Mouse (Mus musculus) limb, embryonic 15.5 days (tissue): ENCODE measurements around the gene Stk4. TPM values are rescaled to one million over a fixed set of nuclear protein-coding genes. Genes with fewer than 3 reads are reported as not detected.

ENCODE experiments used
- ATAC-seq: fragments of 200-750 bp; cut with Nextera tagmentation; 2 replicates; pipeline ENCODE4 v1.8.0; 2017; ENCODE audit warnings: low read depth, moderate TSS enrichment; ENCODE audit not compliant: insufficient number of reproducible peaks, low FRiP score, low TSS enrichment
- H3K27ac ChIP-seq: fragments of 300-500 bp; sonication (generic); 2 replicates; pipeline ENCODE4 v1.5.1; 2015; ENCODE audit warnings: moderate library complexity, mild to moderate bottlenecking, inconsistent platforms
- H3K27me3 ChIP-seq: fragments of 300-500 bp; sonication (generic); 2 replicates; pipeline ENCODE4 v1.6.1; 2015; ENCODE audit warnings: inconsistent platforms
- H3K36me3 ChIP-seq: fragments of 300-500 bp; sonication (generic); 2 replicates; pipeline ENCODE4 v1.6.1; 2015; ENCODE audit warnings: inconsistent platforms
- H3K4me1 ChIP-seq: fragments of 300-500 bp; sonication (generic); 2 replicates; pipeline ENCODE4 v1.6.1; 2015; ENCODE audit warnings: inconsistent platforms
- H3K4me2 ChIP-seq: fragments of 300-500 bp; sonication (generic); 2 replicates; pipeline ENCODE4 v1.6.1; 2015; ENCODE audit warnings: mild to moderate bottlenecking, inconsistent platforms
- H3K4me3 ChIP-seq: fragments of 300-500 bp; sonication (generic); 2 replicates; pipeline ENCODE4 v1.5.1; 2015; ENCODE audit warnings: mild to moderate bottlenecking, inconsistent platforms
- H3K9ac ChIP-seq: fragments of 300-500 bp; sonication (generic); 2 replicates; pipeline ENCODE4 v1.6.1; 2015; ENCODE audit warnings: inconsistent platforms
- H3K9me3 ChIP-seq: fragments of 300-500 bp; sonication (generic); 2 replicates; pipeline ENCODE4 v1.6.1; 2016; ENCODE audit warnings: inconsistent platforms
- WGBS: fragments of 180-500 bp; shearing (Covaris S2); methylation state at CpG from one replicate; pipeline ENCODE4 v1.1.7; 2015; 5-methylcytosine and 5-hydroxymethylcytosine counted together
- polyA plus RNA-seq: library from polyadenylated mRNA; unstranded; fragments of >200 nt; fragmentation: Nextera tagmentation; extraction: Ambion mirVana; gene quantifications from 2 replicates; pipeline ENCODE4 v1.2.1, GENCODE M21; 2015

Stk4 gene
- polyA plus RNA-seq, 1 experiment from 2014 or later, result 19.6 TPM

GRCm38 (mm10) chr2:164083609-164084341, 13.7 kb downstream of the Stk4 start:
- H3K9ac ChIP-seq, result no peak overlapping the region
- H3K4me3 ChIP-seq, result no peak overlapping the region
- H3K36me3 ChIP-seq, result peaks cover 87% of the 10 kb centered on the region
- H3K27me3 ChIP-seq, result no peaks in the 10 kb centered on the region
- no peak overlapping the region for H3K4me2 ChIP-seq
- ATAC-seq, result no peak
- H3K4me1 ChIP-seq, result no peaks in the 10 kb centered on the region
- 85% methylated on average over 19 of the region's 19 CpGs for WGBS
- no peaks in the 10 kb centered on the region for H3K9me3 ChIP-seq
- no peak overlapping the region for H3K27ac ChIP-seq

- Histone ChIP-seq H3K4me1 (no peaks in the 10 kb centered on the region), H3K9me3 (no peaks in the 10 kb centered on the region), H3K36me3 (peaks cover 92% of the 10 kb centered on the region), H3K4me2 (no peak overlapping the region), H3K27ac (no peak overlapping the region), H3K27me3 (no peaks in the 10 kb centered on the region), H3K9ac (no peak overlapping the region), H3K4me3 (no peak overlapping the region)
- WGBS, result 90% methylated on average over 7 of the region's 7 CpGs
- ATAC-seq, result no peak
Observed at GRCm38 (mm10) chr2:164084342-164084700, 14.2 kb downstream of the Stk4 start.

GRCm38 (mm10) chr2:164087416-164088017, 17.4 kb downstream of the Stk4 start:
- H3K36me3 ChIP-seq, result peaks cover 81% of the 10 kb centered on the region
- ATAC-seq, result no peak
- H3K27me3 ChIP-seq, result no peaks in the 10 kb centered on the region
- H3K4me3 ChIP-seq, result no peak overlapping the region
- H3K9me3 ChIP-seq, result no peaks in the 10 kb centered on the region
- H3K4me2 ChIP-seq, result no peak overlapping the region
- H3K9ac ChIP-seq, result no peak overlapping the region
- WGBS, result 82% methylated on average over 6 of the region's 6 CpGs
- no peaks in the 10 kb centered on the region for H3K4me1 ChIP-seq
- no peak overlapping the region for H3K27ac ChIP-seq

- H3K4me3 ChIP-seq, result no peak overlapping the region
- no peak for ATAC-seq
- no peak overlapping the region for H3K4me2 ChIP-seq
- H3K27ac ChIP-seq, result no peak overlapping the region
- no peaks in the 10 kb centered on the region for H3K27me3 ChIP-seq
- no peak overlapping the region for H3K9ac ChIP-seq
- H3K9me3 ChIP-seq, result no peaks in the 10 kb centered on the region
- no peaks in the 10 kb centered on the region for H3K4me1 ChIP-seq
- 86% methylated on average over 4 of the region's 4 CpGs for WGBS
- peaks cover 64% of the 10 kb centered on the region for H3K36me3 ChIP-seq
Observed at GRCm38 (mm10) chr2:164089508-164089907, 19.4 kb downstream of the Stk4 start.

GRCm38 (mm10) chr2:164094152-164094551, 24.0 kb downstream of the Stk4 start:
- H3K36me3 ChIP-seq, result peaks cover 43% of the 10 kb centered on the region
- no peak overlapping the region for H3K4me2 ChIP-seq
- no peaks in the 10 kb centered on the region for H3K27me3 ChIP-seq
- no peak overlapping the region for H3K4me3 ChIP-seq
- H3K27ac ChIP-seq, result no peak overlapping the region
- 74% methylated on average over 7 of the region's 7 CpGs for WGBS
- H3K9me3 ChIP-seq, result no peaks in the 10 kb centered on the region
- no peak overlapping the region for H3K9ac ChIP-seq
- H3K4me1 ChIP-seq, result no peaks in the 10 kb centered on the region
- ATAC-seq, result no peak

GRCm38 (mm10) chr2:164098603-164099250, 28.6 kb downstream of the Stk4 start:
- Histone ChIP-seq H3K4me1 (peaks cover 5% of the 10 kb centered on the region; the same call in 1 of the 2 replicates), H3K9ac (no peak overlapping the region), H3K4me2 (no peak overlapping the region), H3K9me3 (no peaks in the 10 kb centered on the region), H3K27me3 (no peaks in the 10 kb centered on the region), H3K27ac (no peak overlapping the region), H3K36me3 (peaks cover 54% of the 10 kb centered on the region), H3K4me3 (no peak overlapping the region)
- no peak for ATAC-seq
- 92% methylated on average over 11 of the region's 11 CpGs for WGBS

- no peak for ATAC-seq
- H3K36me3 ChIP-seq, result peaks cover 45% of the 10 kb centered on the region
Observed at GRCm38 (mm10) chr2:164101936-164102335, 31.8 kb downstream of the Stk4 start.

GRCm38 (mm10) chr2:164102366-164102765, 32.2 kb downstream of the Stk4 start:
- Histone ChIP-seq H3K36me3 (peaks cover 48% of the 10 kb centered on the region), H3K4me2 (no peak overlapping the region), H3K9me3 (no peaks in the 10 kb centered on the region)

More at GRCm38 (mm10) chr2:164101936-164102335, 31.8 kb downstream of the Stk4 start:
- H3K4me2 ChIP-seq, result no peak overlapping the region
- peaks cover 16% of the 10 kb centered on the region for H3K4me1 ChIP-seq
- 50% methylated on average over 1 of the region's 1 CpGs for WGBS
- no peaks in the 10 kb centered on the region for H3K27me3 ChIP-seq
- H3K9ac ChIP-seq, result no peak overlapping the region
- no peaks in the 10 kb centered on the region for H3K9me3 ChIP-seq
- H3K27ac ChIP-seq, result peak overlapping the region; percentile 51; the same call in 1 of the 2 replicates
- no peak overlapping the region for H3K4me3 ChIP-seq

GRCm38 (mm10) chr2:164103501-164103900, 33.4 kb downstream of the Stk4 start:
- H3K4me3 ChIP-seq, result no peak overlapping the region
- no peaks in the 10 kb centered on the region for H3K27me3 ChIP-seq
- no peak for ATAC-seq
- H3K9me3 ChIP-seq, result no peaks in the 10 kb centered on the region
- no peak overlapping the region for H3K4me2 ChIP-seq
- H3K9ac ChIP-seq, result no peak overlapping the region
- WGBS, result 20% methylated on average over 4 of the region's 4 CpGs
- no peak overlapping the region for H3K27ac ChIP-seq
- H3K4me1 ChIP-seq, result peaks cover 25% of the 10 kb centered on the region
- H3K36me3 ChIP-seq, result peaks cover 48% of the 10 kb centered on the region

More at GRCm38 (mm10) chr2:164102366-164102765, 32.2 kb downstream of the Stk4 start:
- Histone ChIP-seq H3K9ac (no peak overlapping the region), H3K27ac (peak overlapping the region; percentile 51; the same call in 1 of the 2 replicates), H3K4me1 (peaks cover 20% of the 10 kb centered on the region), H3K27me3 (no peaks in the 10 kb centered on the region), H3K4me3 (no peak overlapping the region)
- ATAC-seq, result no peak
- 69% methylated on average over 3 of the region's 3 CpGs for WGBS

GRCm38 (mm10) chr2:164106287-164107035, 36.3 kb downstream of the Stk4 start:
- Histone ChIP-seq H3K27me3 (no peaks in the 10 kb centered on the region), H3K36me3 (peaks cover 22% of the 10 kb centered on the region), H3K9me3 (no peaks in the 10 kb centered on the region), H3K4me1 (peaks cover 32% of the 10 kb centered on the region), H3K27ac (peak overlapping the region; percentile 74), H3K4me3 (no peak overlapping the region), H3K4me2 (no peak overlapping the region), H3K9ac (no peak overlapping the region)
- ATAC-seq, result no peak
- 66% methylated on average over 14 of the region's 14 CpGs for WGBS

GRCm38 (mm10) chr2:164107125-164107874, 37.2 kb downstream of the Stk4 start:
- Histone ChIP-seq H3K9me3 (no peaks in the 10 kb centered on the region), H3K4me1 (peaks cover 32% of the 10 kb centered on the region), H3K4me2 (no peak overlapping the region), H3K4me3 (no peak overlapping the region), H3K27me3 (no peaks in the 10 kb centered on the region), H3K9ac (no peak overlapping the region), H3K27ac (peak overlapping the region; percentile 74), H3K36me3 (peaks cover 14% of the 10 kb centered on the region)
- 65% methylated on average over 16 of the region's 16 CpGs for WGBS
- ATAC-seq, result no peak
